ENCODE assay signal across 8 mouse cellular contexts in genomic region chr5:139138261-139138925, GRCm38 (mm10). TPM values are rescaled to one million over a fixed set of nuclear protein-coding genes. Genes with fewer than 3 reads are reported as not detected.
DNase-seq lines count a peak whose midpoint lies in the region; ATAC-seq lines count a peak whose summit lies in the region.

No protein-coding gene starts in this region.

- ATAC-seq in intestine, embryonic 16.5 days = peak; percentile 22

- H3K4me3 ChIP-seq in intestine, embryonic 16.5 days (ENCODE audit: low read length) = no peak overlapping the region

- 0 out of 2 replicates have a peak overlapping the region, but pooled peaks have one; percentile 14 for H3K4me2 ChIP-seq in intestine, embryonic 16.5 days (ENCODE audit: low read depth, low read length)

- H3K27ac ChIP-seq in intestine, embryonic 16.5 days (ENCODE audit: low read length) = peak overlapping the region; percentile 62

- peaks cover 12% of the 10 kb centered on the region for H3K4me1 ChIP-seq in intestine, embryonic 16.5 days (ENCODE audit: control insufficient read depth, insufficient read depth, low read length)

- peak; percentile 43 for DNase-seq in heart, postnatal 4 days
- no peak for DNase-seq in heart, adult 8-10 months (ENCODE audit: low spot score)
- peak; percentile 95 for DNase-seq in cerebellum, adult 11 months
- peak; percentile 38 for DNase-seq in lung, postnatal 36 days
- no peak for DNase-seq in adrenal gland, adult (ENCODE audit: inconsistent age in 2 of 2, low spot score in 1 of 2)
- DNase-seq in adrenal gland, postnatal 4 days (ENCODE audit: low spot score in 2 of 2) = no peak
- DNase-seq in adrenal gland, postnatal 14 days = no peak

- no peaks in the 10 kb centered on the region for H3K27me3 ChIP-seq in intestine, embryonic 16.5 days (replicated peaks; ENCODE audit: control insufficient read depth, insufficient read depth, low read length)

- no peak overlapping the region for H3K9ac ChIP-seq in intestine, embryonic 16.5 days (ENCODE audit: low read depth, low read length)

- 57% methylated on average over 12 of the region's 12 CpGs for whole genome bisulfite sequencing in intestine, embryonic 16.5 days

- no peaks in the 10 kb centered on the region for H3K9me3 ChIP-seq in intestine, embryonic 16.5 days (ENCODE audit: control insufficient read depth, low read length)

- no peaks in the 10 kb centered on the region for H3K36me3 ChIP-seq in intestine, embryonic 16.5 days (ENCODE audit: control insufficient read depth, insufficient read depth, low read length)

RNA-seq across cellular contexts. Expression of gene Prkar1b, which starts 11.4 kb away (rescaled TPM):
- 1 to 10 TPM; 2.3 to 2.8 TPM for total RNA-seq in heart, postnatal 4 days (2021)
- 1 to 10 TPM; 2.1 to 2.7 (median 2.3) TPM for total RNA-seq in heart, adult 8-10 months (2022)
- 22.7 and 23.6 TPM in 2 replicates for polyA plus RNA-seq in intestine, embryonic 16.5 days (2015; fragmentation: Nextera tagmentation; extraction: Ambion mirVana)
- 10 to 100 TPM; 23.1 to 31.3 TPM for total RNA-seq in adrenal gland, postnatal 4 days (2021)
- 16.4 and 20.0 TPM in 2 replicates for total RNA-seq in adrenal gland, postnatal 14 days (2021)

RNA-seq across cellular contexts. Expression of gene Dnaaf5, which starts 11.6 kb away (rescaled TPM):
- 10 to 100 TPM; 19.1 to 19.5 TPM for total RNA-seq in heart, postnatal 4 days (2021)
- 10 to 100 TPM; 16.1 to 20.0 (median 18.2) TPM for total RNA-seq in heart, adult 8-10 months (2022)
- polyA plus RNA-seq in intestine, embryonic 16.5 days (2015; fragmentation: Nextera tagmentation; extraction: Ambion mirVana) = 2.4 and 4.7 TPM in 2 replicates
- total RNA-seq in adrenal gland, postnatal 4 days (2021) = 10 to 100 TPM; 15.8 to 16.1 TPM
- total RNA-seq in adrenal gland, postnatal 14 days (2021) = 18.9 and 20.4 TPM in 2 replicates

Comparison
In these comparisons a context has a peak if more than half of its experiments do, and no peak if none do; other contexts are left out.
1. DNase-seq: peak in heart, postnatal 4 days (single experiment), cerebellum, adult 11 months (single experiment) and lung, postnatal 36 days (single experiment); none in heart, adult 8-10 months (single experiment), adrenal gland, adult (0 of 2), adrenal gland, postnatal 4 days (0 of 2) and adrenal gland, postnatal 14 days (single experiment).